Mouse (Mus musculus): ENCODE measurements around the gene Erc2. TPM values are rescaled to one million over a fixed set of nuclear protein-coding genes. Genes with fewer than 3 reads are reported as not detected.

The Erc2 gene
- polyA plus RNA-seq, 1 experiment from 2014 or later, result 1.9 TPM

- Histone ChIP-seq H3K27ac (ENCODE audit: low read depth) (no peak overlapping the region), H3K4me2 (ENCODE audit: low read depth, low read length) (no peak overlapping the region), H3K27me3 (ENCODE audit: insufficient read depth, low read length) (no peaks in the 10 kb centered on the region), H3K4me3 (ENCODE audit: low read depth, low read length) (no peak overlapping the region), H3K36me3 (replicated peaks; ENCODE audit: insufficient read depth, low read length) (no peaks in the 10 kb centered on the region), H3K4me1 (ENCODE audit: insufficient read depth) (no peaks in the 10 kb centered on the region), H3K9me3 (ENCODE audit: low read length) (no peaks in the 10 kb centered on the region), H3K9ac (replicated peaks) (no peak overlapping the region)
- WGBS (ENCODE audit: insufficient replicate concordance), result 68% methylated on average over 8 of the region's 8 CpGs
- ATAC-seq (no peak), DNase-seq (no peak)
- TF ChIP-seq CTCF (IDR thresholded peaks at IDR 0.05; ENCODE audit: low read depth), result no peak
- no peak for TF ChIP-seq EP300 (IDR thresholded peaks at IDR 0.05; ENCODE audit: low read depth)
Observed at GRCm38 (mm10) chr14:28412252-28412995, 790.2 kb downstream of the Erc2 start.

GRCm38 (mm10) chr14:28413516-28413915, 791.3 kb downstream of the Erc2 start:
- Histone ChIP-seq H3K9me3 (ENCODE audit: low read length) (no peaks in the 10 kb centered on the region), H3K4me1 (ENCODE audit: insufficient read depth) (no peaks in the 10 kb centered on the region), H3K4me2 (ENCODE audit: low read depth, low read length) (no peak overlapping the region), H3K4me3 (ENCODE audit: low read depth, low read length) (no peak overlapping the region), H3K27ac (ENCODE audit: low read depth) (no peak overlapping the region), H3K9ac (replicated peaks) (no peak overlapping the region), H3K27me3 (ENCODE audit: insufficient read depth, low read length) (no peaks in the 10 kb centered on the region), H3K36me3 (replicated peaks; ENCODE audit: insufficient read depth, low read length) (no peaks in the 10 kb centered on the region)
- TF ChIP-seq CTCF (IDR thresholded peaks at IDR 0.05; ENCODE audit: low read depth) (no peak), EP300 (IDR thresholded peaks at IDR 0.05; ENCODE audit: low read depth) (no peak)
- ATAC-seq (no peak), DNase-seq (no peak)
- whole genome bisulfite sequencing (ENCODE audit: insufficient replicate concordance), result 74% methylated on average over 7 of the region's 7 CpGs

GRCm38 (mm10) chr14:28417019-28417418, 794.8 kb downstream of the Erc2 start:
- no peak overlapping the region for H3K27ac ChIP-seq (ENCODE audit: low read depth)
- no peaks in the 10 kb centered on the region for H3K9me3 ChIP-seq (ENCODE audit: low read length)
- 41% methylated on average over 8 of the region's 8 CpGs for WGBS (ENCODE audit: insufficient replicate concordance)
- no peak overlapping the region for H3K4me2 ChIP-seq (ENCODE audit: low read depth, low read length)
- H3K36me3 ChIP-seq (replicated peaks; ENCODE audit: insufficient read depth, low read length), result no peaks in the 10 kb centered on the region
- H3K9ac ChIP-seq (replicated peaks), result no peak overlapping the region
- DNase-seq, result no peak
- H3K27me3 ChIP-seq (ENCODE audit: insufficient read depth, low read length), result no peaks in the 10 kb centered on the region
- TF ChIP-seq EP300 (IDR thresholded peaks at IDR 0.05; ENCODE audit: low read depth), result no peak
- no peak for TF ChIP-seq CTCF (IDR thresholded peaks at IDR 0.05; ENCODE audit: low read depth)
- H3K4me3 ChIP-seq (ENCODE audit: low read depth, low read length), result no peak overlapping the region
- H3K4me1 ChIP-seq (ENCODE audit: insufficient read depth), result no peaks in the 10 kb centered on the region
- ATAC-seq, result no peak

GRCm38 (mm10) chr14:28418497-28418896, 796.3 kb downstream of the Erc2 start:
- no peak for ATAC-seq
- Histone ChIP-seq H3K9me3 (ENCODE audit: low read length) (no peaks in the 10 kb centered on the region), H3K4me3 (ENCODE audit: low read depth, low read length) (no peak overlapping the region), H3K4me1 (ENCODE audit: insufficient read depth) (no peaks in the 10 kb centered on the region), H3K36me3 (replicated peaks; ENCODE audit: insufficient read depth, low read length) (no peaks in the 10 kb centered on the region), H3K27me3 (ENCODE audit: insufficient read depth, low read length) (no peaks in the 10 kb centered on the region), H3K4me2 (ENCODE audit: low read depth, low read length) (no peak overlapping the region), H3K27ac (ENCODE audit: low read depth) (no peak overlapping the region), H3K9ac (replicated peaks) (no peak overlapping the region)
- DNase-seq, result no peak
- TF ChIP-seq EP300 (IDR thresholded peaks at IDR 0.05; ENCODE audit: low read depth) (no peak), CTCF (IDR thresholded peaks at IDR 0.05; ENCODE audit: low read depth) (no peak)
- 47% methylated on average over 4 of the region's 4 CpGs for WGBS (ENCODE audit: insufficient replicate concordance)

GRCm38 (mm10) chr14:28419188-28419587, 797.0 kb downstream of the Erc2 start:
- no peak for ATAC-seq
- TF ChIP-seq CTCF (IDR thresholded peaks at IDR 0.05; ENCODE audit: low read depth) (no peak), EP300 (IDR thresholded peaks at IDR 0.05; ENCODE audit: low read depth) (no peak)
- no peaks in the 10 kb centered on the region for H3K36me3 ChIP-seq (replicated peaks; ENCODE audit: insufficient read depth, low read length)
- 64% methylated on average over 9 of the region's 9 CpGs for WGBS (ENCODE audit: insufficient replicate concordance)
- no peak overlapping the region for H3K9ac ChIP-seq (replicated peaks)
- no peak overlapping the region for H3K27ac ChIP-seq (ENCODE audit: low read depth)
- no peak for DNase-seq
- H3K27me3 ChIP-seq (ENCODE audit: insufficient read depth, low read length), result no peaks in the 10 kb centered on the region
- H3K4me3 ChIP-seq (ENCODE audit: low read depth, low read length), result no peak overlapping the region
- no peak overlapping the region for H3K4me2 ChIP-seq (ENCODE audit: low read depth, low read length)
- no peaks in the 10 kb centered on the region for H3K9me3 ChIP-seq (ENCODE audit: low read length)
- no peaks in the 10 kb centered on the region for H3K4me1 ChIP-seq (ENCODE audit: insufficient read depth)

GRCm38 (mm10) chr14:28420596-28420995, 798.4 kb downstream of the Erc2 start:
- Histone ChIP-seq H3K4me3 (ENCODE audit: low read depth, low read length) (no peak overlapping the region), H3K4me1 (ENCODE audit: insufficient read depth) (no peaks in the 10 kb centered on the region), H3K27ac (ENCODE audit: low read depth) (no peak overlapping the region), H3K9me3 (ENCODE audit: low read length) (no peaks in the 10 kb centered on the region), H3K9ac (replicated peaks) (no peak overlapping the region), H3K36me3 (replicated peaks; ENCODE audit: insufficient read depth, low read length) (no peaks in the 10 kb centered on the region), H3K27me3 (ENCODE audit: insufficient read depth, low read length) (no peaks in the 10 kb centered on the region), H3K4me2 (ENCODE audit: low read depth, low read length) (no peak overlapping the region)
- ATAC-seq, result no peak
- no peak for DNase-seq
- no peak for TF ChIP-seq CTCF (IDR thresholded peaks at IDR 0.05; ENCODE audit: low read depth)
- TF ChIP-seq EP300 (IDR thresholded peaks at IDR 0.05; ENCODE audit: low read depth), result no peak
- WGBS (ENCODE audit: insufficient replicate concordance), result 77% methylated on average over 11 of the region's 11 CpGs

Measured in liver, postnatal 0 days (tissue).